Mouse (Mus musculus) layer of hippocampus, adult 8-10 months (tissue): ENCODE measurements around the gene Tob2. TPM values are rescaled to one million over a fixed set of nuclear protein-coding genes. Genes with fewer than 3 reads are reported as not detected.
A peak's percentile ranks its signal among the peaks of the same experiment; 100 is the strongest.

ENCODE experiments used
- DNase-seq, 2 experiments: peaks; one replicate each; pipeline ENCODE4 v3.0.0; 2022; ENCODE audit warnings: low spot score in 2 of 2
- total RNA-seq, 4 experiments: library from RNA; stranded (reverse); gene quantifications; 2 replicates each; pipeline ENCODE4 v1.2.4; 2022

Tob2 gene
- total RNA-seq, 4 experiments from 2014 or later: 24.8 to 39.6 (median 30.6) TPM

- DNase-seq: no peak
Measured at GRCm38 (mm10) chr15:81812696-81813631, 45.6 kb downstream of the Tob2 start.

DNA sequence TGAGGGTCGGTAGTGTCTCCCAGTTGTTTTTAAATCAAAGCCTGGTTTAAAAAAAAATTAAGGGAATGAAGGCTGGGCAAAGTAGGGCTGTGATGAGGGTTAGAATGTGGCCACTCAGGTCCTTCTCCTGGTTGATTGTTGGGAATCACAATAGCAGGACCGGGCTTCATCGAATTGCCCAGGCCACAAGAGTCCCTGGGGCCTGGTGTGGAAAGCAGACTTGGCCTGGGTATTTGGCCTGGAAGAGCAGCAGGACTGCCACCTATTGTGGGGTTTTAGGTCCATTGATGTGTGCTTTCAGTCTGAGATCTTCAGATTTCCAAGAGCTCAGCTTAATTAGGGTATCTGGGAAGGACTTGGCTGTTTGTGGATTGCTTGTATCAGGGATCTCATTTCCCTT lies 46.3 kb downstream of the Tob2 start:
- DNase-seq: no peak

DNA sequence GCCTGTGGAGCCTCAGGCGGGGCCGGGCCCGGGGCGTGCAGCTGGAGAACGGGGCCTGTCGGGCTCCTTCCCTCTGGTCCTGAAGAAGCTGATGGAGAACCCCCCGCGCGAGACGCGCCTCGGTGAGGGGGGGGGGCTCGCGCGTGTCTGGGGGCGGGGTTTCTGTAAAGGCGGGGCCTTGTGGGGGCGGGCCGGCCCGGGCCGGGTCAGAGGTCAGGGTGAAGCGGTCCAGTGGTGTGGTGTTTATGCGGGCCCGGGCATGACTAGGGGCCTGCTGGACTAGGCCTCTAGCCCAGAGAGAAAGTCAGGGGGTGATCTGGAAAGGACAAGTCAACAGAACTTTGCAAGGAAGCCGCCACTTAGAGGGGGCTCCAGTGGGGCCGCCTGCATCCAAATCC lies 47.0 kb downstream of the Tob2 start:
- DNase-seq: no peak

GRCm38 (mm10) chr15:81810671-81811598 lies 47.7 kb downstream of the Tob2 start:
- DNase-seq: peak; percentile 98 to 99

DNA sequence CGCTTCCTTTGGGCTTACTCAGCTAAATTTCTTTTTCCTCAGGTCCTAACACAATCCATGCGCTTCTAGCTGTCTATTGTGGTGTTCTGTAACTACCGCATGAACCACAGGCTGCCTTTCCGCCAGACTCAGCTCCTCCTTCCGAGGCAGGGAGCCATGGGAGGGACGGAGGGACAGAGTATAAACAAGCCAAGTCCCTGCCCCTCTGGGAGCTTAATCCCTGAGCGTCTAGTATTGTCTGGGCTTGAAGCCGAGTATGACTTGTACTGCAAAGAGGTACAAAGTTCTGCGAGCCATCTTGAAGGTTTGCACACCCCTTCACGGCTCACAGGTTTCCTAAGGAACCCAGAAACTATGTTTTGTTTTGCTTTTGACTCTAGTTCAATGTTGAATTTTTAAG lies 48.4 kb downstream of the Tob2 start:
- peak; percentile 80 to 88 for DNase-seq

GRCm38 (mm10) chr15:81809550-81809949 lies 49.0 kb downstream of the Tob2 start:
- no peak for DNase-seq

- no peak for DNase-seq
Measured at GRCm38 (mm10) chr15:81808799-81809198, 49.8 kb downstream of the Tob2 start.

DNA sequence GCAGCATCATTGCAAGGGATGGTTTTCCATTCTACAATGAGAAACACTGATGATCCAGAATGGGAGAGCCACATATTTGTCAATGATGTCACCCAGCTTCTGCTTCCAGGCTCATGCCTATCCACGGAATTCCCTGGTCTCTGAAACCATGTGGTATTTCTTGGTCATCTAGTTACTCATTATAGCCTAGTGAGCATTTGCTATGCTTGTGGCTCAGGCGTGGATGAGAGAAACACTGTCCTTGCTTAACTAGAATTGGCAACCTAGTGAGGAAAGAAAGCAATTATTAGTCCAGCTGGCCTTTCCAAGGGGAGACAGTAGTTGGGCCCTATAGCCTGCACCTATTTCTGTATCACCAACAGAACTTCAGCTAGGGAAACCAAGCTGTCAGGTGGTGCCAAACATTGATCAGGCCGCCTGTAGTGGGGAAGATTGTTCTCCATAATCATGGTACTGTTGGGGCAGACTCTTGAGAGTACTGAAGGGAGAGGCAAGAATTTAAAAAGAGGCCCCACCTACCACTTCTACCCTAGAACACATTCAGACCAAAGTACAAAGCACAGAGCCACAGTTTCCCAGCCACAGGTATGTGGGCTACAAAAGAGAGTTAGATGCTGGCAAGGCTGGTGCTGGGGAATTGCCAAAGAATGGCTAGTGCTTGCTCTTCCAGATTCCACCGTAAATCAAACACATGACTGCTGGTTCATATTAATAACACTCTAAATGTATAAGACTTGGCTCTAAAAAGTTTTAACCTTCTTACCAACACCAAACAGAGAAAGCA lies 51.8 kb downstream of the Tob2 start:
- no peak for DNase-seq

DNA sequence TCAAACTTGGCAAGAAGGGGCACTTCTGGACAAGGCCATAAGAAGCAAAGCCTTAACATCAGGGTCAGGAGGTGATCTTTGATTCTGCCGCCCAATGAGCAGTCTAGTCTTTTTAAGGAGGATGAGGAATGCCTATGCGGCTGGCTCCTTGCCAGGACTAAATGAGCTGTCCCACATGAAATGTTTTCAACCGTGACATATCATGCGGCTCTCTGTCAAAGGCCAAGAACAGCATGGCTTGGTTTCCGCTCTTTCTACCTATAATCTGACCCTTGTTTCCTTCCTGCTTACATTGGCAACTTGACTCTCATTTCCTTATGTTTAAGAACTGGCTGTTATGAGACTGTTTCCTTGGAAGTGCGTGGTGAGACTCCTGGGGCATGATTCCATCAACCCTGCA lies 53.0 kb downstream of the Tob2 start:
- DNase-seq: no peak

DNA sequence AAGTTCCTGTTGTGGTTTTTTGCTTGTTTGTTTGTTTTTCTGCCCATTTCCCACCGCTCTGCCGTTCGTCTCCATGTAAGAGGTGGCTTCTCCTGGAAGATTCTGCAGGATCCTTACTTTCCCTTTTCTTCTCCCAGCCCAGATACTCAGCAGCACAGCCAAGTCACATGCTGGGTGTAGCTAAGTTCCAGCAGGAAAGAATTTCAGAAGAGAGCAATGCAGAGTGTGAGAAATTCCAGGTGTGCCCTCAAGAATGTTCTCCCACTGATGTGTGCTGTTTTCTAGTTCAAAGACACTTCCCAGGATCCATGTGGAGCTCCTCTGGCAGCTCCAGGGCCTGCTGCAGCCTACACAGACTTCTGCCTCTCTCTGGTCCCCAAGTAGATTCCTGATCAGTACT lies 53.7 kb downstream of the Tob2 start:
- no peak for DNase-seq

- no peak for DNase-seq
Measured at GRCm38 (mm10) chr15:81804172-81804571, 54.4 kb downstream of the Tob2 start.

DNA sequence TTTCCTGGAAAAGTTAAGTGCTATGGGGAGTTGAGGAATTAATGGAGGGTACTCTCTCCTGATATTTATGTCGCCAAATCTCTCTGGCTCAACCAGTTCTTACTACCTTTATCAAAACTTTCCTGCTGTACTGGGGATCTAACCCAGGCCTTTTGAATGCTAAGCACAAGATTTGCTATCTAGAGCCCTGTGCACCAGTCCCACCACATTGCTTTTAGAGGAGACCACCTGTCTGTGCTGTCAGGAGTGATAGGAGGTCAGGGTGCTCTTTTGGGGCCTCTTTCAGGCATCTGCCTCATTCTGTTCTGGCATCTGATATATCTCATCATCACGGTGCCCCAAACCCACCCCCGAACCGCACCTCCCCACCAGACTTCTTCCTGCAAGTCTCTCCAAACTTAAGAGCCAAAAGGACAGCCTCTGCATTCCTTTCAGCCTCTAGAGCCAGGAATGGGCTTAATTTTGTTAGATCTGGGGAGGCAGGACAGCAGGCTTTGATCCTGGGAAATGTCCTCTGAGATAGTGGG lies 55.1 kb downstream of the Tob2 start:
- DNase-seq: no peak

GRCm38 (mm10) chr15:81802941-81803351 lies 55.6 kb downstream of the Tob2 start:
- peak in 1 of 2 experiments; percentile 67 for DNase-seq

DNA sequence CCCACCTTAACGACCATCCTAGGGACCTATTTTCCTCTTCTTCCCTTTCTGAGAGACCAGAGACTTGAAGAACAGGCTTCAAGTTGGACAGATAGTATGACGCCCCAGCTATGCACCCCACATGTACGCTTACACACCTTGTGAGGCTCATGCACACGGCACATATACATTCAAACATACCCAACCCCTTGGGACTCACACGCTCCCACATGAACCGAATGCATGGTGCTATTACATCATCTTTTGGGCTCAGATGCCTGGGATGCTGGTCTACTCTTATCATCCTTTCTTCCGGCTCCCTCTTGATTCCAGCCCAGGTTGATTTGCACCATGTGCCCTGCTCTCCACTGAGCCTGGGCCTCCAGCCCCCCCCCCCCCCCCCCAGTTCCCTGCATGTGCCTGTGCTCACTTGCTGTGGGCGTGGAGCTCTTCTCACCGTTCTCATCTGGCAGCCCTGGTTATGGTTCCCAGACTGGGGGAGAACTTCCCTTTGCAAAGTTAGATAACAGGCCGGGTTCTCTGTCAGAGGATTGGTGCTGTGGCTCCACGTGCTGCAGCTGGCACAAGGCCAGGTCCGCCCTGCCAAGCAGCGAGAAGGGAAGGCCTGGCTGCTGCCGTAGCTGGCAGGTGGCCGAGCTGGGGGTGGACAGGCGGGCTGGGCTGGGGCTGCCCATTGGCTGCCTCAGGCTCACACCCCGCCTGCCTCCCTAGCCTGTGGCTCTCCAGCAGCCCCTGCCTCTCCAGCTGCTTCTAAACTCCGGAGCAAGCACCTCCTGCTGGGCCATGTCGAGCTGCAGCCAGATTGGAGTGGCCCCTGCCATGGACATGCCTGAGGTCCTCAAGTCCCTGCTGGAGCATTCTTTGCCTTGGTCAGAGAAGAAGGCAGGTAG lies 56.4 kb downstream of the Tob2 start, which contains the start of gene Tef:
Gene Tef (plus strand): TSS at position 421 of the 890 bp plus-strand sequence.
- peak; percentile 99 for DNase-seq

DNA sequence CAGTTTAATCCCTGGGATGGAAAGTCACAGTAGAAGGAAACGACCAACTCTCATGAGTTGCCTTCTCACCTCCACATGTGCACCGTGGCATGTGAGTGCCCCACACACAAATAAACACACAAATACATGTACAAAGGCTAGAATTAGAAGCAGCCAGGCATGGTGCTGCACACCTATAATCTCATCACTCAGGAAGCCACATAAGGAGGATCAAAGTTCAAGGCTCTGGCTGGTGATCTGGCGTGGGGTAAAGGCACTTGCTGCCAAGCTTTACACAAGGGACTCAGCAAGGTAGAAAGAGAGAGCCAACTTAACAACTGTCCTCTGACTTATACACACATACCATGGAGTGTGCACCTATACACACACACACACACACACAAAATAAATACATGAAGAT lies 58.2 kb downstream of the Tob2 start:
- no peak for DNase-seq

DNA sequence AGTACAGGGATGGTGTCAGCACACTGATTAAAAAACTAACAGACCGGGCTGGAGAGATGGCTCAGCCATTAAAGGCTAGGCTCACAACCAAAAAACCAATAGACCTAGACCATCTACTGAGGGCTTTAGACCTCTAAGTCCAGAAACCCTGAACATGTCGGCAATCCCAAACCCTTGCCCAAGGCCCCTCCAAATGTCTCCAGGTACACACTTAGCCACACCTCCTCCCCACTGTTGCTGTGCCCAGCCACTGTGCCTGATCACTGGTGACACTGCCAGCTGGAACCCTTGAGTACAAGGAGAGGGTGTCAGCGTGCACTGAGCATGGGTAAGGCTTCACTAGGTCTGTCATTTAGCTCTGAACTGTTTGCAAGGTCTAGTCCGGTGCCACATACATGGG lies 60.2 kb downstream of the Tob2 start:
- no peak for DNase-seq
